15 mouse cellular contexts compared by ENCODE assay signal in genomic region chr3:81149109-81149521, GRCm38 (mm10).
DNase-seq lines count a peak whose midpoint lies in the region; ATAC-seq and TF ChIP-seq lines count a peak whose summit lies in the region.
"Had no signal": no experiment of that assay in that cellular context is flagged by ENCODE, and none has a peak within 500 bp of the region (broad histone marks: within the 10 kb centered on the region; RNA-seq: fewer than 3 reads in every experiment).

No protein-coding gene starts in this region.

- DNase-seq in forebrain, embryonic 11.5 days (ENCODE audit: low spot score): no peak
- peak; percentile 28 for DNase-seq in lung, postnatal 0 days (ENCODE audit: low spot score)
- no peak for DNase-seq in lung, postnatal 25 days (ENCODE audit: low spot score)
- peak; percentile 44 for DNase-seq in brain, embryonic 14.5 days (ENCODE audit: low read depth)
- peak; percentile 22 for DNase-seq in layer of hippocampus, adult 8-10 months (ENCODE audit: low spot score in 2 of 2)
- DNase-seq in heart, adult 18-20 months: no peak
- no peak for DNase-seq in heart, postnatal 25 days (ENCODE audit: low spot score)
- DNase-seq: B cell, adult 2 months; gastrocnemius, adult 2 months; kidney, postnatal 4 days had no signal

- H3K4me1 ChIP-seq in forebrain, embryonic 12.5 days: peaks cover 15% of the 10 kb centered on the region
- H3K4me1 ChIP-seq in forebrain, embryonic 11.5 days (replicated peaks; ENCODE audit: control insufficient read depth, insufficient read depth, low read length): no peaks in the 10 kb centered on the region
- no peaks in the 10 kb centered on the region for H3K4me1 ChIP-seq in lung, postnatal 0 days (ENCODE audit: insufficient read depth, low read depth, low read length)

- TF ChIP-seq CTCF in lung, postnatal 0 days (IDR thresholded peaks at IDR 0.05): no peak
- TF ChIP-seq CTCF in brain, embryonic 14.5 days (IDR thresholded peaks at IDR 0.05; ENCODE audit: borderline replicate concordance, extremely low read depth, insufficient read depth, insufficient read length): no peak

- no peaks in the 10 kb centered on the region for H3K36me3 ChIP-seq in forebrain, embryonic 12.5 days (replicated peaks)
- H3K36me3 ChIP-seq in forebrain, embryonic 11.5 days (ENCODE audit: control insufficient read depth, insufficient read depth, low read length): no peaks in the 10 kb centered on the region
- H3K36me3 ChIP-seq in lung, postnatal 0 days (ENCODE audit: insufficient read depth, low read length): no peaks in the 10 kb centered on the region
- H3K36me3 ChIP-seq: embryonic facial prominence, embryonic 13.5 days; midbrain, embryonic 13.5 days had no signal

- TF ChIP-seq POLR2A in brain, embryonic 14.5 days (IDR thresholded peaks at IDR 0.05; ENCODE audit: borderline replicate concordance, extremely low read depth, insufficient read depth, insufficient read length, poor library complexity, severe bottlenecking): no peak

- no peak overlapping the region for H3K27ac ChIP-seq in forebrain, embryonic 12.5 days
- no peak overlapping the region for H3K27ac ChIP-seq in forebrain, embryonic 11.5 days (ENCODE audit: low read depth, low read length)
- no peak overlapping the region for H3K27ac ChIP-seq in lung, postnatal 0 days (ENCODE audit: low read length)
- H3K27ac ChIP-seq: embryonic facial prominence, embryonic 13.5 days; gastrocnemius, adult 2 months; midbrain, embryonic 13.5 days had no signal

- no peak for TF ChIP-seq EP300 in lung, postnatal 0 days (IDR thresholded peaks at IDR 0.05)

- WGBS in forebrain, embryonic 12.5 days: 58% methylated on average over 3 of the region's 3 CpGs
- WGBS in forebrain, embryonic 11.5 days: 55% methylated on average over 3 of the region's 3 CpGs
- 12% methylated on average over 3 of the region's 3 CpGs for WGBS in lung, postnatal 0 days

- no peak overlapping the region for H3K9ac ChIP-seq in forebrain, embryonic 12.5 days
- no peak overlapping the region for H3K9ac ChIP-seq in forebrain, embryonic 11.5 days (ENCODE audit: low read length)
- H3K9ac ChIP-seq in lung, postnatal 0 days (replicated peaks; ENCODE audit: low read depth): no peak overlapping the region
- H3K9ac ChIP-seq: embryonic facial prominence, embryonic 13.5 days; midbrain, embryonic 13.5 days had no signal

- no peak overlapping the region for H3K4me3 ChIP-seq in forebrain, embryonic 12.5 days (replicated peaks)
- no peak overlapping the region for H3K4me3 ChIP-seq in forebrain, embryonic 11.5 days (ENCODE audit: low read depth, low read length)
- H3K4me3 ChIP-seq in lung, postnatal 0 days (ENCODE audit: low read depth, low read length): no peak overlapping the region
- H3K4me3 ChIP-seq: embryonic facial prominence, embryonic 13.5 days; gastrocnemius, adult 2 months; midbrain, embryonic 13.5 days had no signal

- H3K4me2 ChIP-seq in forebrain, embryonic 12.5 days: no peak overlapping the region
- no peak overlapping the region for H3K4me2 ChIP-seq in forebrain, embryonic 11.5 days (ENCODE audit: low read depth, low read length, severe bottlenecking)
- no peak overlapping the region for H3K4me2 ChIP-seq in lung, postnatal 0 days (replicated peaks; ENCODE audit: low read depth, low read length)
- H3K4me2 ChIP-seq: embryonic facial prominence, embryonic 13.5 days; liver, embryonic 11.5 days; midbrain, embryonic 13.5 days had no signal

- intact Hi-C loops in heart, postnatal 25 days (cut with DNase I): no loop called here

- no peaks in the 10 kb centered on the region for H3K27me3 ChIP-seq in forebrain, embryonic 12.5 days
- no peaks in the 10 kb centered on the region for H3K27me3 ChIP-seq in forebrain, embryonic 11.5 days (ENCODE audit: control insufficient read depth, insufficient read depth, low read length)
- no peaks in the 10 kb centered on the region for H3K27me3 ChIP-seq in lung, postnatal 0 days (replicated peaks; ENCODE audit: insufficient read depth, low read length)
- H3K27me3 ChIP-seq: embryonic facial prominence, embryonic 13.5 days; midbrain, embryonic 13.5 days had no signal

- peak; percentile 44; the same call in 1 of the 2 replicates for ATAC-seq in forebrain, embryonic 12.5 days (ENCODE audit: low FRiP score)
- ATAC-seq in forebrain, embryonic 11.5 days (replicated peaks; ENCODE audit: low FRiP score): no peak
- peak; percentile 63 for ATAC-seq in lung, postnatal 0 days
- ATAC-seq: intestine, postnatal 0 days; midbrain, embryonic 13.5 days had no signal

- H3K9me3 ChIP-seq in forebrain, embryonic 12.5 days: no peaks in the 10 kb centered on the region
- no peaks in the 10 kb centered on the region for H3K9me3 ChIP-seq in forebrain, embryonic 11.5 days (ENCODE audit: control insufficient read depth, low read length)
- H3K9me3 ChIP-seq in lung, postnatal 0 days (ENCODE audit: low read length): no peaks in the 10 kb centered on the region
- H3K9me3 ChIP-seq: embryonic facial prominence, embryonic 13.5 days; midbrain, embryonic 13.5 days had no signal

Comparison
In these comparisons a context has a peak if more than half of its experiments do, and no peak if none do; other contexts are left out.
1. DNase-seq: peak in lung, postnatal 0 days (single experiment), brain, embryonic 14.5 days (single experiment) and layer of hippocampus, adult 8-10 months (2 of 2); none in forebrain, embryonic 11.5 days (single experiment), lung, postnatal 25 days (single experiment), heart, adult 18-20 months (0 of 2) and heart, postnatal 25 days (single experiment).